Mouse (Mus musculus) ZHBTc4 (cell line): ENCODE results near the gene Orai3.
A peak's percentile ranks its signal among the peaks of the same experiment; 100 is the strongest.

Experiments
- DNase-seq: peaks from one replicate; pipeline ENCODE4 v3.0.0-alpha.2; 2011; ENCODE audit warnings: low read depth, low spot score

Orai3 gene

GRCm38 (mm10) chr7:127824176-127824871, 54.7 kb downstream of the Orai3 start, which contains the start of the genes Stx4a and Stx1b:
Gene Stx4a (plus strand): TSS chr7:127824294.
Gene Stx1b (minus strand): TSS chr7:127824549.
- DNase-seq: peak; percentile 58
